Mouse (Mus musculus) CH12F3 (cell line): ENCODE results near the gene Tex45.

Experiments used
- in situ Hi-C: fragments of 300-500 bp; cut with MboI; formaldehyde crosslinking; loops from 2 replicates; pipeline ENCODE4 v1.14.3; 2020; ENCODE audit warnings: low sequenced_read_pairs

The Tex45 gene

DNA sequence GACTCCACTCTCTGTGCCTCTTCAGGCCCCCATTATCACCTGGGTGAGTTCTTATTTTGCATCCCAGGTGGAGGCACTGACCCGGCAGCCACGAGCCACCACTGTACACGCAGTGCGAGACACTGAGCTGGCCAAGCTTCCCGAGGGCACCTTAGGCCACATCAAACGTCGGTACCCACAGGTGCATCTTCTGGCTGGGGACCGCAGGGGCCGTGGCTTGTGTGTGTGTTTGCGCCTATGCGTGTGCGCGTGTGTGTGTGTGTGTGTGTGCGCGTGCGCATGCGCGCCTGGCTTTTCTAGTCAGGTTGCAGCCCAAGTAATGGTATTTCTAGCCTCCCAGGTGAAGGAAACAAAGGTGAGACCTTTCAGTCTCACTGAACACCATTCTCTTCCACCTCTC lies 61.3 kb downstream of the Tex45 start:
- in situ Hi-C loops = no loop called here

- in situ Hi-C loops = no loop called here
Observed at GRCm38 (mm10) chr8:3536053-3536841, 65.6 kb downstream of the Tex45 start.
